Mouse (Mus musculus): ENCODE measurements around the gene Tbc1d1.

Tbc1d1 gene

GRCm38 (mm10) chr5:64206431-64206830 lies 50.3 kb downstream of the Tbc1d1 start:
- DNase-seq (ENCODE audit: extremely low spot score, low spot score), result no peak

DNA sequence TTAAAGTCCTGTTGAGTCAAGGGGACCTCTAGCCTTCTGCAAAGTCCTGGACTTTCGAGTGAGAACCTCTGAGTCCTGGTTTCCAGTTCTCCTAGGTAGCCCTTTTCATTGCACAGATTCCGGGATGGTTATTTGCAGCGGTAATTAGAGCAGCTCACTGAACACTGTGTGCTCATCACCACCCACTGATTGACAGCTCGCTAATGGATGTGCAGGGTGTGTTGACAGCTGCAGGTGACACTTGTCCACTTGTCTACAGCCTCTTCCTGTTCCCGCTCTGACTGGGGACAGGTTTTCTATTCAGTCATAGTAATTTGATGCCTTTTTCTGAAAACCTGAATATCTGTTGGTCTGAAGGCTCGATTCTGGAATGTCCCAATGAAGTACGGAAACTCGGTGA lies 50.8 kb downstream of the Tbc1d1 start:
- no peak for DNase-seq (ENCODE audit: extremely low spot score, low spot score)

GRCm38 (mm10) chr5:64207800-64208199 lies 51.7 kb downstream of the Tbc1d1 start:
- no peak for DNase-seq (ENCODE audit: extremely low spot score, low spot score)

DNA sequence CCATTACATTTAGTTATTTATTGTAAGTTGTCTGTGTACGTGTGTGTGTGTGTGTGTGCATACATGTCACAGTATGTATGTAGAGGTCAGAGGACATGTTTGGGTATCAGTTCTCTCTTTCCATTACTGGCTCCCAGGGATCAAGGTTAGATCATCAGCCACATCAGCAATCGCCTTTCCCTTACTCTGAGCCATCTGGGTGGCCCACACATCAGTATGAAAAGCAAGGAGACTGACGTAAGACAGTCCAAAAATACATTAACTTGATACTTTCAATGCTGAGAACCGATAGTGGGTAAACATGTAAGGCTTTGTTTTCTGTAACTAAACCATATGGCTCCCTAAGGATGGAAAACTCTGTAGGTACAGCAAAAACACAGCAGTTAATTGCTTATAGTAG lies 54.7 kb downstream of the Tbc1d1 start:
- DNase-seq (ENCODE audit: extremely low spot score, low spot score), result no peak

DNA sequence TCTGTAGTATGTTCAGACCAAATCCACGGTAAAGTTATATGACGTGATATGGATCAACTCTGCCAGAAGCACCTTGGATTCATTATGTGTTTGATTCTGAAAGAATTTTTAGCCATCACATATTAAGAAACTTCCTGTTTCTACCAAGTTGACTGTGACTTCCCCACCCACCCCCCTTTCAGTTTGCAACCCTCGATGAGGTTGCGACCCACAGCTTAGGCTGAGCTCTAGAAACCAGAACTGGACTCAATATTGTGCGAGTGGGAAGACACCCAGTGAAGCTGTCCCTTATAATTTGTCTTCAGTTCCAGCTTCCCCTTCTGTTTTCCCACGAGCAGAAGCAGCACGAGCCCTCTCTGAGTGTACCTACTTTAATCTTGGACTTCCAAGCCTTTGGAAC lies 55.2 kb downstream of the Tbc1d1 start:
- DNase-seq (ENCODE audit: extremely low spot score, low spot score), result no peak

GRCm38 (mm10) chr5:64212206-64212605 lies 56.1 kb downstream of the Tbc1d1 start:
- no peak for DNase-seq (ENCODE audit: extremely low spot score, low spot score)

DNA sequence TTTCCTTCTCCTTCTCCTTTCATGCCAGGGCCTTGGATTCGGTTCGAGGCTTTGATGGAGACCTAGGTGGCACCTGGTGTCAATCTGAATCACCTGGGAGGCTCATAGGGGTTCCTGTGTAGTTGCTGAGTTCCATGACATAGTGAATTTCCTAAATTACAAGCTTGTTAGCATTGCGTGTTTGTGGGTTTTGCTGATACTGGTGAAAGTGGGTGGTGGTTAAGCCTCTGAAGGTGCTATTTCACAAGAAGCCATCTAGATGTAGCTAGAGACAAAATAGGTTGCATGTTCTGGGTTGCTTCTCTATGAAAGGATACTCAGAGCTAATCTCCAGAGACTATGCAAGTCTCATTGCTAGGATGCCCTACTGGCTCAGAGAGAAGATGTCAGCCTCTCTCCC lies 56.5 kb downstream of the Tbc1d1 start:
- no peak for DNase-seq (ENCODE audit: extremely low spot score, low spot score)

DNA sequence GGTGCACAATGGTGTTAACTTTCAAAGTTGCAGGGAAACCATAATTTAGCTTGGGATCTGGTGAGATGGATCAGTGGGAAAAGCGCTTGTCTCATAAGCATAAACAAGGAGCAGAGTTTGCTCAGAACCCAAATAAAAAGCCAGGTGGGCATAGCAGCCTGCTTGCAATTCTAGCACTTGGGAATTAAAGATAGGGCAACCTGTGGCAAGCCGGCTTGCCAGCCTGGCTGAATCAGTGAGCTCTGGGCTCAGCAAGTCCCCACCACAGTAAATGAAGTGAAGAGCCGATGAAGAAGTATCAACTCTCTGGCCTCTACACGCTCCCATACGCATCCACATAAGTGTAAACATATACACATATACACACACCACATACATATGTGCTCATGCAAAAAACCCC lies 59.7 kb downstream of the Tbc1d1 start:
- DNase-seq (ENCODE audit: extremely low spot score, low spot score), result no peak

DNA sequence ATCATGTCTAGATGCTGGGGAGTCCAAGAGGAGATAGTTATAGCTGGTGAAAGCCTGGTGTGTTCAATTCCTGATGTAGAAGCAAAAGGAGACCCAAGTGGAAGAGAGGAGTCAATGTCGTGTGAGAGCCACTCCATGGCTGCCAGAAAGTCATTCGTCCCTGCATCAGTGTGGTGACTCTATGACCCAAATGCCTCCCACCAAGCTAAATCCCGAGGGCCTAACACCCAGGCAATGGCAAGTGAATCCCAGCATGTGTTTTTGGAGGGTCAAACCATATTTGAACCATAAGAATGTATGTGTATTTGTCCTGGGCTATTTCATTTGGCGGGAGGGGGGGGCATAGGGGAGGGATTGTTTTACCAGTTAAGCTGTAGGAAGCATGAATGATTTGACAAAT lies 60.2 kb downstream of the Tbc1d1 start:
- no peak for DNase-seq (ENCODE audit: extremely low spot score, low spot score)

DNA sequence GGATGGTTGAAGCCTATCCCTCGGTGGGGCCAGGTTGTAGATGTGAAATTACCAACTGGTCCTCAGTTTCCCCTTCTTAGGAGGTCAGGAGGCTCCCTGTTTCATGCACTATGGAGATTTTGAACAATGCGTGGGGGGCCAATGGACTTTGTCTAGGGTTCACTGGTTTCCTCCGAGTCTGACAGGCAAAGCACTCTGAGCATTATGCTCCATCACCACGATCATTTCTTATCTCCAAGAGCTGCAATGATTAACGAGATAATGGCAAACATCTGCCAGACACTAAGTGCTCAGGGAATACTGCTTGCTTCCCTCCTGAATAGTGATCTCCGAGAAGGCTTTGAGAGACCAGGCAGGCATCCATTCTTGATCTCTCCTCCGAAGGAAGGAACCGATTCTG lies 61.2 kb downstream of the Tbc1d1 start:
- no peak for DNase-seq (ENCODE audit: extremely low spot score, low spot score)

- DNase-seq (ENCODE audit: extremely low spot score, low spot score), result no peak
Measured at GRCm38 (mm10) chr5:64217816-64218602, 61.9 kb downstream of the Tbc1d1 start.

DNA sequence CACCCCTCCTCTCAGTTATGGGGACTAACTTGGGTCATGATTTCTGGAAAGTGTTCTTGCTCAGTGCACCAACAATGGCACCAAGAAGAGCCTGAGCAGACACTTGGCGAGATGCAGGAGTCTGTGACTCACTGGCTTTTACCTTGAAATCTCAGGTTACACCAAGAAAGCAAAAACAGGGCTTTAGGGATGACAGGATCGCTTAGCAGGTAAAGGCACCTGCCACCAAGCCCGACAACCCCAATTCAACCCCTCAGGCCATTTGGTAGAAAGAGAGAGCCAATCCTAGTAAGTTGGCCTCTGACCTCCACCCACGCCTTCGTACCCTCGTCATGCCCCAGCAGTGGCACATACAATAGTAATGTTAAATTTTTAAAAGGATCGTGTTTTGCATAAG lies 62.5 kb downstream of the Tbc1d1 start:
- no peak for DNase-seq (ENCODE audit: extremely low spot score, low spot score)

GRCm38 (mm10) chr5:64220776-64221175 lies 64.7 kb downstream of the Tbc1d1 start:
- DNase-seq (ENCODE audit: extremely low spot score, low spot score), result no peak

GRCm38 (mm10) chr5:64224735-64225425 lies 68.8 kb downstream of the Tbc1d1 start:
- no peak for DNase-seq (ENCODE audit: extremely low spot score, low spot score)

- no peak for DNase-seq (ENCODE audit: extremely low spot score, low spot score)
Measured at GRCm38 (mm10) chr5:64228252-64228651, 72.1 kb downstream of the Tbc1d1 start.

- no peak for DNase-seq (ENCODE audit: extremely low spot score, low spot score)
Measured at GRCm38 (mm10) chr5:64229336-64229866, 73.3 kb downstream of the Tbc1d1 start.

DNA sequence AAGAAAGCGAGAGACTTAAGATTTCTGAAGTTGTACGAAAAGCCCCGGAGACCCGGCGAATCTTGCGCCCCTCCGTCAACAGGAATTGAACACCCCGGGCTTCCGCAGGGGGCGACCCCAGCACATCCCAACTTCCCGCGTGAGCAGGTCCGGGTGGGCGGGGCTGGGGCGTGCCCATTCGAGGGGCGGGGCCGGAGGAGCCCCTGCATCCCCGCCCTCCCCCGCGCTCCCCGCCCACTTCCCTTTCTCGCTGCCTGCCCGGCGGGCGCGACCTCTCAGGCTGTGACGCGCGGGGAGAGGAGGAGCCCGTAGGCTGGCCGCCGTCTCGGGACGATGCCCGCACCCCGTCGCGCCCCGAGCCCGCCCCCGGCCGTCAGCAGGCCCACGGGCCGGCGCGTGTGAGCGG lies 74.0 kb downstream of the Tbc1d1 start:
- peak; percentile 98 for DNase-seq (ENCODE audit: extremely low spot score, low spot score)

DNA sequence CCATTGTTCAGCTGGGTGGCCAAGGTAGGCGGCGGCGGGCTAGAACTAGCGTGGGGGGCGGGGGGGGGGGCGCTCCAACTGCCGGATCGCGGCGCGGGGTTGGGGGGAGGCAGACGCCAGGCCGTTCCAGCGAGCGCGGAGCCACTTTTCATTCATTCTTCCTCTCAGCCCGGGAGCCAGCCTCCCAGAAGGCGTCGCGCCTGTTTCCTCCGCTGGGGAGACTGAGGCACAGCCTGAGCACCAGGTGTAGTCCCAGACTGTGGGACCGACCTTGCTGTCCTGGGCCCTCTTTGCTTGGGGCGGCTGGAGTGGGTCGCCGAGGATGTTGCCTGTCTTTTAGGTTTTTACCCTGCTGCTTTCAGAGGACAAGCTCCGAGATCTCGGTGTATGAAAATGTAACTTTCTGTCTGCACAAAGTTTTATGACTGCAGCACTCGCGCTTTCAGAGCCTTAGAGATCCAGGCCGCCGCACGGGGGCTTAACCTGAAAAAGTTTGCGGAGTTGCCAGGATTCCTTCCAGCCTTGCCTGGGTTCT lies 74.5 kb downstream of the Tbc1d1 start:
- DNase-seq (ENCODE audit: extremely low spot score, low spot score), result no peak

- no peak for DNase-seq (ENCODE audit: extremely low spot score, low spot score)
Measured at GRCm38 (mm10) chr5:64232872-64233271, 76.8 kb downstream of the Tbc1d1 start.

DNA sequence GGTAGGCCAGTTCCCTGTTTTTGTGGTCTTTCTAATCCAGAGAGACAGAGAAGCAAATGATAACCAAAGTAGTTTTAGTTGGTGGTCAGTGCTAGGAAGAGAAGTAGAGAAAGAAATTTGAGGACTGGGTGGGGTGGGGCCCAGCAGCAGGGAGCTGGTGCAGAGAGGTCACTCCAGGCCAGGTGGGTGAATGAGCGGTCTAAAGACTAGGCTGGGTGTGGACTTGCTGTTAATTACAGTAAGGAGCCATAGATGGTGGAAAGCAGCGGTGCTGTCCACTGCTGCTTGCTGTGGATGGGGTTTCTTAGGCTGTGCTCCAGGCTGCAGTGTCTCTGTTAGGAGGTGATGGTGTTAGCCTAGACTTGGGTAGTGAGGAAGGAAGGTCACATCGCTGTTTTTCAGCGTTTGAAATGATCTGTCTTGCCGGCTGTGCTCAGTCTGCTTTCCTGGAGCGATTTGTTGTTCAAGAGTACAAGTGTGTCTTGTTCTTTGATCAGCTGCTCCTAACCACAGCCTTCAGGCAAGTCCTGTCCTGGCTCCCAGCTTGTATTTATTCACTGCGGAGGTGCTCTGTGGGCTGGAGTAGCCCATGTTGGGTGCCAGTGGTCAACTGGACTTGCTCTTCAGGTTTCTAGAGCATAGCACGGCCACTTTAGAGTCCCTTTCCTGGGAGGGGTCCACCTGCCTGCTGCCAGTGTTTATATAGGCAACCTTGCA lies 78.3 kb downstream of the Tbc1d1 start:
- no peak for DNase-seq (ENCODE audit: extremely low spot score, low spot score)

GRCm38 (mm10) chr5:64235250-64235649 lies 79.1 kb downstream of the Tbc1d1 start:
- no peak for DNase-seq (ENCODE audit: extremely low spot score, low spot score)

- DNase-seq (ENCODE audit: extremely low spot score, low spot score), result no peak
Measured at GRCm38 (mm10) chr5:64236561-64236960, 80.5 kb downstream of the Tbc1d1 start.

All from neural tube, embryonic 10.5 days (tissue).